Mouse (Mus musculus) stomach, postnatal 0 days (tissue): ENCODE results near the gene Cttn. TPM values are rescaled to one million over a fixed set of nuclear protein-coding genes. Genes with fewer than 3 reads are reported as not detected.

Source experiments
- ATAC-seq: fragments of 200-750 bp; cut with Nextera tagmentation; 2 replicates; pipeline ENCODE4 v1.8.0; 2017; ENCODE audit not compliant: low FRiP score, low TSS enrichment
- DNase-seq: peaks from one replicate; pipeline ENCODE4 v3.0.0-alpha.2; 2016; ENCODE audit warnings: low spot score
- H3K27ac ChIP-seq: fragments of 300-500 bp; sonication (generic); replicated peaks from 2 replicates; pipeline ENCODE4 v1.5.1; 2014; ENCODE audit warnings: mild to moderate bottlenecking, control low read depth
- H3K27me3 ChIP-seq: fragments of 300-500 bp; sonication (generic); 2 replicates; pipeline ENCODE4 v1.6.1; 2014; ENCODE audit warnings: low read length; ENCODE audit not compliant: control insufficient read depth, insufficient read depth
- H3K36me3 ChIP-seq: fragments of 300-500 bp; sonication (generic); 2 replicates; pipeline ENCODE4 v1.6.1; 2014; ENCODE audit warnings: low read length, mixed read lengths; ENCODE audit not compliant: control insufficient read depth, insufficient read depth
- H3K4me1 ChIP-seq: fragments of 300-500 bp; sonication (generic); replicated peaks from 2 replicates; pipeline ENCODE4 v1.6.1; 2014; ENCODE audit warnings: antibody characterized with exemption; ENCODE audit not compliant: control insufficient read depth, insufficient read depth
- H3K4me2 ChIP-seq: fragments of 300-500 bp; sonication (generic); replicated peaks from 2 replicates; pipeline ENCODE4 v1.6.1; 2014; ENCODE audit warnings: low read depth, mild to moderate bottlenecking, control low read depth, moderate library complexity
- H3K4me3 ChIP-seq: fragments of 300-500 bp; sonication (generic); 2 replicates; pipeline ENCODE4 v1.5.1; 2014; ENCODE audit warnings: low read depth, low read length, control low read depth
- H3K9ac ChIP-seq: fragments of 300-500 bp; sonication (generic); 2 replicates; pipeline ENCODE4 v1.6.1; 2014; ENCODE audit warnings: mild to moderate bottlenecking, low read length, control low read depth, mixed read lengths
- H3K9me3 ChIP-seq: fragments of 300-500 bp; sonication (generic); 2 replicates; pipeline ENCODE4 v1.6.1; 2016; ENCODE audit warnings: low read length; ENCODE audit not compliant: control insufficient read depth
- CTCF ChIP-seq: IDR thresholded peaks from 2 replicates; pipeline ENCODE4 v1.5.1; 2016; ENCODE audit warnings: antibody characterized with exemption, low read depth, mild to moderate bottlenecking, moderate library complexity
- EP300 ChIP-seq: optimal IDR thresholded peaks from 2 replicates; pipeline ENCODE3; 2016; ENCODE audit warnings: antibody characterized with exemption
- WGBS: fragments of 180-500 bp; shearing (Covaris S2); extraction: QIAGEN DNeasy Blood & Tissue Kit; methylation state at CpG from one replicate; pipeline ENCODE4 v1.1.7; 2014; 5-methylcytosine and 5-hydroxymethylcytosine counted together
- polyA plus RNA-seq: library from polyadenylated mRNA; unstranded; fragments of >200 nt; fragmentation: Nextera tagmentation; extraction: Ambion mirVana; gene quantifications from 2 replicates; pipeline ENCODE4 v1.2.1, GENCODE M21; 2015

Gene Cttn
- polyA plus RNA-seq, 1 experiment from 2014 or later = 137 TPM

DNA sequence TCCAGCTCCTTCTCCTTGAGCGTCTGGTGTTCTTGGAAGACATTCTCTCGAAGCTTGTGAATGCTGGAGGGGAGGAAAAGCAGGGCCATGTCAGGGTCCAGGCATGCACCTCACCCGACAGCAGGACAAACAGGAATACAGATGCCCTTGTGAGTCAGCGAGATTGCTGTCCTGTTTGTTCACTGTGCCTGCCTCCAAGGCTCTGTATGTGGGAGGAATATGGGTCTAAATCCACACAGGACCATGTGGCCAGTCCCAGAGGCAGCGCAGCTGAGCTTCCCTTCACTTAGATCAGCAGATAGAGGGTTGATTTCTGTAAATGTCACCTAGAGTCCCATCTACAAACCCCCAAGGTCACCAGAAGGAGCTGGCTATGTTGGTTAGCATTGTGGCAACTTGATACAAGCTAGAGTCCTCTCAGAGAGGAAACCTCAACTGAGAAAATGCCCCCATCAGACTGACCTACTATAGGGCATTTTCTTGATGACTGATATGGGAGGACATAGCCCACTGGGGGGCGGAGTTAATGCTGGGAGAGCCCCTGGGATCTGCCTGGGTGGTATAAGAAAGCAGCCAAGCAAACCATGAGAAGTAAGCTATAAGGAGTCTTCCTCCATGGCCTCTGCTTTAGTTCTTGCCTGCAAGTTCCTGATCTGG, 9.4 kb downstream of the Cttn start:
- no peak for ATAC-seq
- 87% methylated on average over 6 of the region's 6 CpGs for WGBS
- H3K36me3 ChIP-seq = peaks cover 65% of the 10 kb centered on the region

DNA sequence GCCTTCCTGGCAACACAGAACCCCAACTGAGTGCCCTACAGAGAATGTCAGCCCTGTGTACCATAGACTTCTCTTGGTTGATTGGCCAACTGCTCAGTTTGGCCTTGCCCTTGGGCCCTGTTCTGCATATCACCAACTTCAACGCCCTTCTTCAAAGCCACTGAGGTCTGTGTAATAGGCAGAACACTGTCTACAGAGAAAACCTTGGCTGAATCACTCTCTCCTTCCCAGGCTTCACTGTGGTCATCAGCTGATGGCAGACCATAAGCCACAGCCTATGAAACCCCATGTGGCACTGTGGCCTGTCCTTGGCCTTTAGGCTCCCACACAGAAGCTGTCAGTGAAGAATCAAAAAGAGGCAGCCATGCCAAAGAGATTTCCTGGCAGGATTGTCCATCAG, 11.9 kb downstream of the Cttn start:
- TF ChIP-seq EP300 (no peak), CTCF (no peak)
- no peak overlapping the region for H3K9ac ChIP-seq
- H3K4me2 ChIP-seq = no peak overlapping the region
- H3K27ac ChIP-seq = no peak overlapping the region
- peaks cover 73% of the 10 kb centered on the region for H3K36me3 ChIP-seq
- no peak for DNase-seq
- no peak for ATAC-seq
- no peaks in the 10 kb centered on the region for H3K4me1 ChIP-seq
- 80% methylated on average over 1 of the region's 1 CpGs for WGBS
- H3K27me3 ChIP-seq = no peaks in the 10 kb centered on the region
- H3K9me3 ChIP-seq = no peaks in the 10 kb centered on the region
- no peak overlapping the region for H3K4me3 ChIP-seq

More for the DNA sequence above, 9.4 kb downstream of the Cttn start:
- Histone ChIP-seq H3K4me2 (no peak overlapping the region), H3K9ac (no peak overlapping the region), H3K4me3 (no peak overlapping the region), H3K4me1 (no peaks in the 10 kb centered on the region), H3K27ac (no peak overlapping the region), H3K27me3 (no peaks in the 10 kb centered on the region), H3K9me3 (no peaks in the 10 kb centered on the region)
- TF ChIP-seq EP300 (no peak), CTCF (no peak)
- DNase-seq = no peak

DNA sequence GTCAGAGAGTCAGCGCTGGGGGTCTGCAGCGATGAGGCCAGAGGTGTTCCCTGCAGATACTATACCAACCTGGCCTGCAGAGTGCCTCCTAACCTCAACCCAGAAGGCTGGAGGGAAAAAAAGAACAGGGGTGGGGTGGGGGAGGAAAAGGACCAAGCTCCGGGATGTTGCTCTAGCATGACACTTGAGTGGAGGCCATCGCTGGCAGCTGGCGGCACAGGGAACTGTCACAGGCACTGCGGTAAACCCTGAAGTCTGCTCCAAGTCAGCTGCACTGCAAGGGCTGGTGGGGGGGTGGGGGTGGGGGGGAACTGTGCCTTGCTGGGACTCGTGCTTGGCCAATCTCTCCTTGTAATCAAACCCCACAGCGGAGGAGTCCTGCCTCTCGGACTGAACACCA, 20.1 kb downstream of the Cttn start:
- TF ChIP-seq EP300 (no peak), CTCF (no peak)
- Histone ChIP-seq H3K4me3 (no peak overlapping the region), H3K9me3 (no peaks in the 10 kb centered on the region), H3K27ac (no peak overlapping the region), H3K9ac (no peak overlapping the region), H3K27me3 (no peaks in the 10 kb centered on the region), H3K4me2 (no peak overlapping the region), H3K4me1 (no peaks in the 10 kb centered on the region), H3K36me3 (peaks cover 49% of the 10 kb centered on the region)
- DNase-seq (no peak), ATAC-seq (no peak)
- WGBS = 85% methylated on average over 9 of the region's 9 CpGs

DNA sequence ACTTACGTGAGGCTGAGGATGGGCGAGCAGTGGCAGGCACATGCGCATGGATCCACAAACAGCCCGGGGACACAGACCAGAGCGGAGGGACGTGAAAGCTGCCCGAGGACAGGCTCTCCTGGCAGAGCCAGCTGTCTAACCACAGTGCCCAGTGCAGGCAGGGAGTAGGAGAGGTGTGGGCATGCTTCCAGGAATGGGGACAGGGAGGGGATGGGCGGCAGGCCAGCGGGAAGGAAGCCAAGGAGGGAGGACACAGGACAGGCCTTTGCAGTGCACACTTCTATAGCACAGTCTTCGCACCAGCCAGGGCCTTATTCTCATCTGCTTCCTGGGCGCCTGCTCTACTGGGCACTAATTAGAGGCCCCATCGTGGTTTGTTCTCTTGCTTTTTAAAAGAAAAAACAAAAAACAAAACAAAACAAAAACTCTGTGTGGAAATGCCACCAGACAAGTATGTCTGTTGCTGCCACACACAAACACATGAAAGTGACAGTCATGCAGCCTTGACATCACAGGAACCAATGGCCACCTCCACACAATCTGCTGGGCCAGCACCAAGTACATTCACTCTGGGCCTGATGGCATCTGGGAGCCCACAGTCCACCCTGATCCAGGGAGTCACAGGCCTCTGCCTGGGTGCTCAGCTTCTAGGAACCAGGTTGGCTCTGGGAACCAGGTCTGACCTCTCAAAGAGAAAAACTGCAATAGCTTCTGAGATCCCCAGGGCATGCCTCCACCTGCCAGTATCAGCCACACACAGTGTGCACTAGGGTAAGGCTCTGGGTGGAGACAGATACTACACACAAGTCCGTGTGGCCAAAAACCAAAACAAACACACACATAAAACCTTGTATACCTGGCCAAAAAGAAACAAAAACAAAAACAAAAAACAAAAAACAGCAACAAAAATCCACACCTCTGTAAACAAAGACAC, 20.9 kb downstream of the Cttn start:
- DNase-seq (peak; percentile 36), ATAC-seq (0 out of 2 replicates have a peak, but pooled peaks have one; percentile 13)
- 82% methylated on average over 13 of the region's 13 CpGs for WGBS
- Histone ChIP-seq H3K4me1 (no peaks in the 10 kb centered on the region), H3K9me3 (no peaks in the 10 kb centered on the region), H3K4me3 (no peak overlapping the region), H3K36me3 (peaks cover 49% of the 10 kb centered on the region), H3K27me3 (no peaks in the 10 kb centered on the region), H3K27ac (no peak overlapping the region), H3K9ac (no peak overlapping the region), H3K4me2 (no peak overlapping the region)
- TF ChIP-seq CTCF = no peak
- no peak for TF ChIP-seq EP300

DNA sequence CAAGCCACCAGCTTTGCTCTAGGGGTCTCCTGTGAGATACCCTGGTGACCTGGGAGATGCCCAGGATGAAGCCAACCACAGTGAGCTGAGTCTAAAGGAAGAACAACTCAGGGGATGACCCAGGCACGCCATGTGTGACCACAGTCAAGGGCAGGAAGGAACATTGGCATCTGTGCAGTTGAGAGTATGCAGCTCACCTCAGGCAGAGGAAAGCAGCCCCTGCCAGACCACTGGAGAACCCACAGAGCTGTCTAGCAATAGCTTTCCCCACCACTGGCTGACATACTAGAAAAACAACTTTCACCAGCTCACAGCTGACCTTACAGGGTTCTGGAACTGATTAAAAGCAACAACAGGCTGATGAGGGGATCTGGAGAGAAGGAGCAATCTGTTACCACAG, 22.6 kb downstream of the Cttn start:
- Histone ChIP-seq H3K9ac (no peak overlapping the region), H3K27ac (no peak overlapping the region), H3K4me1 (no peaks in the 10 kb centered on the region), H3K4me3 (no peak overlapping the region), H3K9me3 (no peaks in the 10 kb centered on the region), H3K36me3 (peaks cover 52% of the 10 kb centered on the region), H3K4me2 (no peak overlapping the region), H3K27me3 (no peaks in the 10 kb centered on the region)
- TF ChIP-seq EP300 (no peak), CTCF (no peak)
- DNase-seq (no peak), ATAC-seq (no peak)
- 90% methylated on average over 1 of the region's 1 CpGs for WGBS

DNA sequence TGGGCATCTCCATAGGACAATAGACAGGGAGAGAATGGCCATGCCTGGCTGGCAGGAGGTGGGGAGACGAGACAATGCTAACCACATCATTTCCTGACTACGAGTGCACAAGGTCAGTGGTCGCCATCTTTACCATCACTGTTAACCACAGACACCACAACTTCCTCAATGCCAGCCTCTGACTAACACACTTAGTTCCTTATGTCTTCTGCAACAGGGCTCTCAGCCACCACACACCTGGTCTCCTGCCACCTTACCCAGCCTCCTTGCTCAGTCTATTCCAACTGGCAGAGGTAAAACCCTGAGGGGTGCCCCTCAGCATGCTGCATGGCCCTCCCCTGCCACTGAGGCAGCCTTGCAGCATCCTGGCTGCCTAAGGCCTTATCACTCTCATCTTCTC, 23.7 kb downstream of the Cttn start:
- H3K36me3 ChIP-seq = peaks cover 44% of the 10 kb centered on the region
- ATAC-seq = no peak
- TF ChIP-seq CTCF (no peak), EP300 (no peak)

More for the DNA sequence above, 23.7 kb downstream of the Cttn start:
- WGBS = 84% methylated on average over 3 of the region's 3 CpGs
- no peak for DNase-seq
- Histone ChIP-seq H3K27me3 (no peaks in the 10 kb centered on the region), H3K27ac (no peak overlapping the region), H3K4me1 (no peaks in the 10 kb centered on the region), H3K4me3 (no peak overlapping the region), H3K4me2 (no peak overlapping the region), H3K9ac (no peak overlapping the region), H3K9me3 (no peaks in the 10 kb centered on the region)
